Comparison of ENCODE assay signal across 33 mouse cellular contexts in the genomic region with DNA sequence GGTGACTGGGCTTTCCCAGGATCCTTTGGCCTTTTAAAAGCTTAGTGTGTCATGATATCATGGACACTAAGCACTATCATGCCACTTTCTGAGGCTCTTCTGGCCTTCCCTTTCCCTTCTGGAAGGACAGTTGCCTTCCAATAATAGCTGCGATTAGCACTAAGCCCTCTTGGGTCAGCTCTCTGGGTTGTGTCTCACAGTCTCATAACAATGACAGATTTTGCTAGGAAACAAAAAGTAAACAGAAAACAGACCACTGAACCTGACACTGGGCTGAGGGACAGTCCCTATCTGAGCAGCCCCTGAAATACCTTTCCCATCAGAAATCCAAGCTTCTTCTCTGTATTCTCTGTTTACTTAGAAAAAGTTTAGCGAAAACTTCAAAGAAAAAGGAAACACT. TPM values are rescaled to one million over a fixed set of nuclear protein-coding genes. Genes with fewer than 3 reads are reported as not detected.
A peak's percentile ranks its signal among the peaks of the same experiment; 100 is the strongest.
DNase-seq lines count a peak whose midpoint lies in the region; ATAC-seq and TF ChIP-seq lines count a peak whose summit lies in the region.
"Had no signal": no experiment of that assay in that cellular context is flagged by ENCODE, and none has a peak within 500 bp of the region (broad histone marks: within the 10 kb centered on the region; RNA-seq: fewer than 3 reads in every experiment).

No protein-coding gene starts in this region.

- H3K9me3 ChIP-seq in heart, embryonic 13.5 days, result no peaks in the 10 kb centered on the region
- no peaks in the 10 kb centered on the region for H3K9me3 ChIP-seq in heart, postnatal 0 days (replicated peaks; ENCODE audit: control insufficient read depth, low read length)
- no peaks in the 10 kb centered on the region for H3K9me3 ChIP-seq in midbrain, embryonic 16.5 days (replicated peaks; ENCODE audit: control insufficient read depth, low read length, poor library complexity, severe bottlenecking)
- H3K9me3 ChIP-seq: embryonic facial prominence, embryonic 12.5 days; forebrain, embryonic 10.5 days; forebrain, embryonic 15.5 days; G1E; limb, embryonic 12.5 days; liver, embryonic 13.5 days; megakaryocyte, embryonic 14.5 days; midbrain, embryonic 12.5 days had no signal

- peak; percentile 93 for DNase-seq in heart, adult 11 months
- no peak for DNase-seq in heart, postnatal 36 days
- no peak for DNase-seq in heart, postnatal 10 days
- DNase-seq in heart, postnatal 0 days (ENCODE audit: low spot score), result peak; percentile 65
- no peak for DNase-seq in frontal cortex, postnatal 36 days (ENCODE audit: low spot score in 2 of 2)
- DNase-seq: adrenal gland, adult 8-10 months; cerebellum, adult 8-10 months; cerebellum, postnatal 36 days; gastrocnemius, adult 2 months; gastrocnemius, postnatal 36 days; kidney, postnatal 14 days; layer of hippocampus, adult 9-11 months; liver, embryonic 13.5 days; lung, adult 18-20 months; lung, postnatal 4 days; right cerebral cortex, adult 18-20 months; spleen, adult 18-20 months; thymus, postnatal 14 days had no signal

- peak overlapping the region; percentile 3; the same call in 1 of the 2 replicates for H3K4me3 ChIP-seq in heart, embryonic 13.5 days
- H3K4me3 ChIP-seq in heart, postnatal 0 days (ENCODE audit: low read depth, low read length), result no peak overlapping the region
- no peak overlapping the region for H3K4me3 ChIP-seq in midbrain, embryonic 16.5 days (ENCODE audit: low read depth, low read length)
- H3K4me3 ChIP-seq: embryonic facial prominence, embryonic 12.5 days; forebrain, embryonic 10.5 days; forebrain, embryonic 15.5 days; gastrocnemius, adult 2 months; limb, embryonic 12.5 days; liver, embryonic 13.5 days; megakaryocyte, embryonic 14.5 days; midbrain, embryonic 12.5 days had no signal

- no peak for TF ChIP-seq CTCF in heart, postnatal 0 days (IDR thresholded peaks at IDR 0.05; ENCODE audit: low read depth)

- peak overlapping the region; percentile 95 for H3K27ac ChIP-seq in heart, embryonic 13.5 days (replicated peaks)
- H3K27ac ChIP-seq in heart, postnatal 0 days (ENCODE audit: low read depth), result peak overlapping the region; percentile 94
- no peak overlapping the region for H3K27ac ChIP-seq in midbrain, embryonic 16.5 days (ENCODE audit: low read length)
- H3K27ac ChIP-seq: embryonic facial prominence, embryonic 12.5 days; forebrain, embryonic 10.5 days; forebrain, embryonic 15.5 days; gastrocnemius, adult 2 months; hindbrain, embryonic 14.5 days; limb, embryonic 12.5 days; liver, embryonic 13.5 days; midbrain, embryonic 12.5 days had no signal

- intact Hi-C loops in heart, postnatal 36 days (cut with DNase I), result no loop called here
- intact Hi-C loops in heart, postnatal 10 days (cut with DNase I), result loop anchor here (5.0 kb wide), 1 partner anchor 37 kb away; no protein-coding TSS in a partner anchor

- peak overlapping the region; percentile 75 for H3K4me2 ChIP-seq in heart, embryonic 13.5 days
- peak overlapping the region; percentile 8; the same call in 1 of the 2 replicates for H3K4me2 ChIP-seq in heart, postnatal 0 days (ENCODE audit: low read depth, low read length)
- no peak overlapping the region for H3K4me2 ChIP-seq in midbrain, embryonic 16.5 days (ENCODE audit: low read length)
- H3K4me2 ChIP-seq: embryonic facial prominence, embryonic 12.5 days; forebrain, embryonic 15.5 days; hindbrain, embryonic 14.5 days; limb, embryonic 12.5 days; liver, embryonic 13.5 days; midbrain, embryonic 12.5 days had no signal

- H3K9ac ChIP-seq in heart, embryonic 13.5 days, result peak overlapping the region; percentile 68
- no peak overlapping the region for H3K9ac ChIP-seq in heart, postnatal 0 days (replicated peaks; ENCODE audit: low read depth, low read length)
- no peak overlapping the region for H3K9ac ChIP-seq in midbrain, embryonic 16.5 days (ENCODE audit: low read depth, low read length)
- H3K9ac ChIP-seq: embryonic facial prominence, embryonic 12.5 days; forebrain, embryonic 15.5 days; hindbrain, embryonic 14.5 days; limb, embryonic 12.5 days; liver, embryonic 13.5 days; midbrain, embryonic 12.5 days had no signal

- H3K36me3 ChIP-seq in heart, embryonic 13.5 days, result peaks cover 49% of the 10 kb centered on the region
- H3K36me3 ChIP-seq in heart, postnatal 0 days (replicated peaks; ENCODE audit: control insufficient read depth, insufficient read depth, low read length), result peaks cover 35% of the 10 kb centered on the region
- H3K36me3 ChIP-seq in midbrain, embryonic 16.5 days (ENCODE audit: control insufficient read depth, insufficient read depth, low read length), result no peaks in the 10 kb centered on the region
- H3K36me3 ChIP-seq: embryonic facial prominence, embryonic 12.5 days; forebrain, embryonic 10.5 days; forebrain, embryonic 15.5 days; G1E; limb, embryonic 12.5 days; liver, embryonic 13.5 days; midbrain, embryonic 12.5 days had no signal

- TF ChIP-seq EP300 in heart, postnatal 0 days (IDR thresholded peaks at IDR 0.05; ENCODE audit: low read depth), result no peak

- WGBS in heart, embryonic 13.5 days, result 40% methylated on average over 2 of the region's 2 CpGs
- WGBS in heart, postnatal 0 days, result 46% methylated on average over 2 of the region's 2 CpGs
- 90% methylated on average over 2 of the region's 2 CpGs for WGBS in midbrain, embryonic 16.5 days

- H3K4me1 ChIP-seq in heart, embryonic 13.5 days, result peaks cover 96% of the 10 kb centered on the region
- peaks cover 24% of the 10 kb centered on the region for H3K4me1 ChIP-seq in heart, postnatal 0 days (ENCODE audit: control insufficient read depth, insufficient read depth)
- peaks cover under 1% of the 10 kb centered on the region for H3K4me1 ChIP-seq in midbrain, embryonic 16.5 days (ENCODE audit: control insufficient read depth, insufficient read depth, low read length)
- H3K4me1 ChIP-seq: forebrain, embryonic 15.5 days; liver, embryonic 13.5 days had no signal

- H3K27me3 ChIP-seq in heart, embryonic 13.5 days (replicated peaks), result no peaks in the 10 kb centered on the region
- H3K27me3 ChIP-seq in heart, postnatal 0 days (ENCODE audit: control insufficient read depth, insufficient read depth, low read length), result no peaks in the 10 kb centered on the region
- H3K27me3 ChIP-seq in midbrain, embryonic 16.5 days (ENCODE audit: control insufficient read depth, insufficient read depth, low read depth, low read length), result peaks cover 14% of the 10 kb centered on the region
- H3K27me3 ChIP-seq: embryonic facial prominence, embryonic 12.5 days; forebrain, embryonic 15.5 days; limb, embryonic 12.5 days; liver, embryonic 13.5 days; megakaryocyte, embryonic 14.5 days had no signal

- ATAC-seq in heart, embryonic 13.5 days (ENCODE audit: extremely low read depth, insufficient number of reproducible peaks, low FRiP score, low TSS enrichment), result no peak; the same call in 1 of the 2 replicates
- ATAC-seq in heart, postnatal 0 days (ENCODE audit: insufficient read depth, low read depth), result peak; percentile 59
- no peak for ATAC-seq in midbrain, embryonic 16.5 days
- ATAC-seq: forebrain, embryonic 15.5 days; intestine, postnatal 0 days; lung, postnatal 0 days had no signal

RNA-seq across cellular contexts. Expression of a gene that starts 7.3 kb away (rescaled TPM):
- total RNA-seq in heart, postnatal 36 days (2021), result 1,000 to 10,000 TPM; 2,107 to 2,284 TPM
- 1,256 and 1,437 TPM in 2 replicates for polyA plus RNA-seq in heart, embryonic 13.5 days (2015; fragmentation: Nextera tagmentation; extraction: Ambion mirVana)
- 1,000 to 10,000 TPM; 1,601 to 1,720 TPM for total RNA-seq in heart, postnatal 10 days (2021)
- total RNA-seq in heart, postnatal 0 days (2014; rRNA removed; ENCODE audit: low replicate concordance), result 1,353 and 1,464 TPM in 2 replicates
- polyA plus RNA-seq in heart, postnatal 0 days (2015; fragmentation: Nextera tagmentation; extraction: Ambion mirVana), result 1,907 and 1,928 TPM in 2 replicates
- polyA plus RNA-seq in midbrain, embryonic 16.5 days (2015; fragmentation: Nextera tagmentation; extraction: Ambion mirVana), result 0.25 TPM in 1 of 2 replicates, not detected in the other
- total RNA-seq: adrenal gland, adult 8-10 months; G1E; left cerebral cortex, postnatal 14 days had no signal
- polyA plus RNA-seq: forebrain, embryonic 10.5 days; frontal cortex, adult 2 months; G1E; hindbrain, embryonic 14.5 days; urinary bladder, adult 2 months had no signal

RNA-seq across cellular contexts. Expression of a gene that starts 40.9 kb away (rescaled TPM):
- under 1 TPM; 0.68 to 0.92 TPM for total RNA-seq in heart, postnatal 36 days (2021)
- polyA plus RNA-seq in heart, embryonic 13.5 days (2015; fragmentation: Nextera tagmentation; extraction: Ambion mirVana), result 18.6 and 19.9 TPM in 2 replicates
- 1 to 10 TPM; 4.7 to 4.8 TPM for total RNA-seq in heart, postnatal 10 days (2021)
- total RNA-seq in heart, postnatal 0 days (2014; rRNA removed; ENCODE audit: low replicate concordance), result 5.8 and 5.9 TPM in 2 replicates
- 3.0 and 3.5 TPM in 2 replicates for polyA plus RNA-seq in heart, postnatal 0 days (2015; fragmentation: Nextera tagmentation; extraction: Ambion mirVana)
- 1.5 and 1.7 TPM in 2 replicates for polyA plus RNA-seq in midbrain, embryonic 16.5 days (2015; fragmentation: Nextera tagmentation; extraction: Ambion mirVana)
- total RNA-seq: gastrocnemius, adult 2 months had no signal

RNA-seq across cellular contexts. Expression of a gene that starts 51.7 kb away (rescaled TPM):
- 10 to 100 TPM; 13.5 to 14.3 TPM for total RNA-seq in heart, postnatal 36 days (2021)
- 31.1 and 32.5 TPM in 2 replicates for polyA plus RNA-seq in heart, embryonic 13.5 days (2015; fragmentation: Nextera tagmentation; extraction: Ambion mirVana)
- total RNA-seq in heart, postnatal 10 days (2021), result 10 to 100 TPM; 13.9 to 16.5 TPM
- total RNA-seq in heart, postnatal 0 days (2014; rRNA removed; ENCODE audit: low replicate concordance), result 51.6 and 58.5 TPM in 2 replicates
- 26.9 and 29.5 TPM in 2 replicates for polyA plus RNA-seq in heart, postnatal 0 days (2015; fragmentation: Nextera tagmentation; extraction: Ambion mirVana)
- polyA plus RNA-seq in midbrain, embryonic 16.5 days (2015; fragmentation: Nextera tagmentation; extraction: Ambion mirVana), result 38.8 and 40.9 TPM in 2 replicates

Comparison
In these comparisons a context has a peak if more than half of its experiments do, and no peak if none do; other contexts are left out.
1. DNase-seq: peak in heart, adult 11 months (single experiment) and heart, postnatal 0 days (single experiment); none in heart, postnatal 36 days (0 of 2), heart, postnatal 10 days (0 of 2) and frontal cortex, postnatal 36 days (0 of 2).